Mouse (Mus musculus) lung, postnatal 14 days (tissue): ENCODE data around the gene Rwdd2b.

Experiments used
- DNase-seq: peaks from one replicate; pipeline ENCODE4 v3.0.0; 2021

The Rwdd2b gene

GRCm38 (mm10) chr16:87405001-87405400, 35.4 kb downstream of the Rwdd2b start:
- peak; percentile 11 for DNase-seq

GRCm38 (mm10) chr16:87393813-87394548, 46.4 kb downstream of the Rwdd2b start:
- peak; percentile 72 for DNase-seq

GRCm38 (mm10) chr16:87387444-87387977, 52.9 kb downstream of the Rwdd2b start:
- DNase-seq, result no peak

GRCm38 (mm10) chr16:87384366-87384765, 56.0 kb downstream of the Rwdd2b start:
- DNase-seq, result no peak
